Mouse (Mus musculus): ENCODE results near the gene Il27ra. TPM values are rescaled to one million over a fixed set of nuclear protein-coding genes. Genes with fewer than 3 reads are reported as not detected.

Il27ra gene
- polyA plus RNA-seq, 1 experiment, result 0.12 TPM

DNA sequence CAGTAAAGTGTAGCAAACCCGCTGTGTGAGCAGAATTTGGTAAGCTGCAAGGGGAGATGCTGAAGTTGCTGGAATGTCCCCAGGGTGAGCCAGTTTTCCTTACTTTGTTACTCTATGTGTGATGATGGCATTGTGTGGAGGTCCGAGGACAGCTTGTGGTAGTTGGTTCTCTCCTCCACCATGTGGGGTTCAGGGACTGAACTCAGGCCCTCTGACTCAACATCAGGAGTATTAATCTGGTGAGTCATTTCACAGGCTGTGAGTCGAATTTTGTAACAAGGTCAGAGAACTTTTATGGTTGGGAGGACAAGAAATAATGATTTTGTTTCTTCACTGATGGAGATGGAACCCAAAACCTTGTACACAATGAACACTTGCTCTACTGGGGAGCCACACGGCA lies 9.6 kb downstream of the Il27ra start:
- Histone ChIP-seq H3K27ac (ENCODE audit: control insufficient read depth, insufficient read depth, low read depth, low read length) (no peak overlapping the region), H3K4me3 (ENCODE audit: control insufficient read depth, low read depth, low read length) (no peak overlapping the region), H3K36me3 (ENCODE audit: control insufficient read depth, insufficient read depth, low read length) (no peaks in the 10 kb centered on the region), H3K27me3 (ENCODE audit: control insufficient read depth, insufficient read depth, low read length) (no peaks in the 10 kb centered on the region), H3K4me1 (ENCODE audit: control insufficient read depth, insufficient read depth, low read length) (no peaks in the 10 kb centered on the region)
- TF ChIP-seq CTCF (IDR thresholded peaks at IDR 0.05; ENCODE audit: control insufficient read depth, insufficient read depth, insufficient replicate concordance, low read depth, low read length) (no peak), POLR2A (IDR thresholded peaks at IDR 0.05; ENCODE audit: control insufficient read depth, low read depth, low read length) (no peak)

GRCm38 (mm10) chr8:84029272-84029671 lies 13.1 kb downstream of the Il27ra start:
- H3K27me3 ChIP-seq (ENCODE audit: control insufficient read depth, insufficient read depth, low read length), result peaks cover 4% of the 10 kb centered on the region; the same call in 1 of the 2 replicates
- no peak for TF ChIP-seq POLR2A (IDR thresholded peaks at IDR 0.05; ENCODE audit: control insufficient read depth, low read depth, low read length)
- no peak for TF ChIP-seq CTCF (IDR thresholded peaks at IDR 0.05; ENCODE audit: control insufficient read depth, insufficient read depth, insufficient replicate concordance, low read depth, low read length)
- H3K4me1 ChIP-seq (ENCODE audit: control insufficient read depth, insufficient read depth, low read length), result peaks cover 14% of the 10 kb centered on the region
- H3K36me3 ChIP-seq (ENCODE audit: control insufficient read depth, insufficient read depth, low read length), result no peaks in the 10 kb centered on the region
- no peak overlapping the region for H3K27ac ChIP-seq (ENCODE audit: control insufficient read depth, insufficient read depth, low read depth, low read length)
- H3K4me3 ChIP-seq (ENCODE audit: control insufficient read depth, low read depth, low read length), result no peak overlapping the region

DNA sequence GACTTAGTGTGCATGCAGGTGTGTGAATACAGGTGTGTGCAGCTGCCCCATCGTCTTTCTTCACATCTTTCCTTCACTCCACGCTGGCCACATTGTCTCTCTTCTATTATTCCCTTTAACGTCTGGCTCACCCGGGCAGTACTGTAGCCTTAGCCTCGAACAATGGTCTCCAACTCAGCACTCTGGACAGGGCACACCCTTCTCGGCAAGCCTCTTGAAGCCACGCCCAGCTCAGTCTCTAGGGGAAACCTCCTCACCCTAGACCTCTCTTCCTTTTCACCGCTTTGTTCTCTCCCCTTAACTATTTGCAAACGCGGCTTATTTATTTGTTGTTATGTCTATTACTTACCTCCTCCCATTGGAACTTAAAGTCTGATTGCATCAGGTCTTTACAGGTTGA lies 14.9 kb downstream of the Il27ra start:
- Histone ChIP-seq H3K36me3 (ENCODE audit: control insufficient read depth, insufficient read depth, low read length) (no peaks in the 10 kb centered on the region), H3K27me3 (ENCODE audit: control insufficient read depth, insufficient read depth, low read length) (peaks cover 4% of the 10 kb centered on the region; the same call in 1 of the 2 replicates), H3K4me3 (ENCODE audit: control insufficient read depth, low read depth, low read length) (no peak overlapping the region), H3K4me1 (ENCODE audit: control insufficient read depth, insufficient read depth, low read length) (peaks cover 15% of the 10 kb centered on the region), H3K27ac (ENCODE audit: control insufficient read depth, insufficient read depth, low read depth, low read length) (no peak overlapping the region)
- no peak for TF ChIP-seq POLR2A (IDR thresholded peaks at IDR 0.05; ENCODE audit: control insufficient read depth, low read depth, low read length)
- TF ChIP-seq CTCF (IDR thresholded peaks at IDR 0.05; ENCODE audit: control insufficient read depth, insufficient read depth, insufficient replicate concordance, low read depth, low read length), result no peak

DNA sequence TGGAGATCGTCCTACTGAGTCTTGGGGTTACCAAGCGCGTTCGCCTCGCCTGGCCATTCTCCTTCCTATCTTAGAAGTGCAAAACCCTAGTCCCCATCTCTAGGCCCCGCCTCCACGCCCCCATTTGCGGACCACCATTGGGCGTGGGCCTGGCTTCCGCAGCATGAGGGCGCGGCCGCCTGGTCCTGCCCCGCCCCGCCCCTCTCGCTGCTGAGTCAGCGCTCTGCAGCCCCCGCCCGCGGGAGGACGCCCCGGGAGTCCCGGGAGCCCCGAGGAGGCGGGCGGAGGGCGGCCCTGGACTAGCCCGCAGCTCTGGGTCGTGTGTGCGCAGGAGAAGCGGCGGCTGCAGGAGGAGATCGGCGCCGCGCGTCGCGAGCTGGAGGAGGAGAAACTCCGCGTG lies 16.5 kb downstream of the Il27ra start:
- TF ChIP-seq CTCF (IDR thresholded peaks at IDR 0.05; ENCODE audit: control insufficient read depth, insufficient read depth, insufficient replicate concordance, low read depth, low read length), result no peak
- TF ChIP-seq POLR2A (IDR thresholded peaks at IDR 0.05; ENCODE audit: control insufficient read depth, low read depth, low read length), result no peak
- H3K27ac ChIP-seq (ENCODE audit: control insufficient read depth, insufficient read depth, low read depth, low read length), result no peak overlapping the region
- peaks cover 18% of the 10 kb centered on the region for H3K4me1 ChIP-seq (ENCODE audit: control insufficient read depth, insufficient read depth, low read length)
- peak overlapping the region; percentile 54 for H3K4me3 ChIP-seq (ENCODE audit: control insufficient read depth, low read depth, low read length)
- no peaks in the 10 kb centered on the region for H3K36me3 ChIP-seq (ENCODE audit: control insufficient read depth, insufficient read depth, low read length)
- peaks cover 4% of the 10 kb centered on the region; the same call in 1 of the 2 replicates for H3K27me3 ChIP-seq (ENCODE audit: control insufficient read depth, insufficient read depth, low read length)

DNA sequence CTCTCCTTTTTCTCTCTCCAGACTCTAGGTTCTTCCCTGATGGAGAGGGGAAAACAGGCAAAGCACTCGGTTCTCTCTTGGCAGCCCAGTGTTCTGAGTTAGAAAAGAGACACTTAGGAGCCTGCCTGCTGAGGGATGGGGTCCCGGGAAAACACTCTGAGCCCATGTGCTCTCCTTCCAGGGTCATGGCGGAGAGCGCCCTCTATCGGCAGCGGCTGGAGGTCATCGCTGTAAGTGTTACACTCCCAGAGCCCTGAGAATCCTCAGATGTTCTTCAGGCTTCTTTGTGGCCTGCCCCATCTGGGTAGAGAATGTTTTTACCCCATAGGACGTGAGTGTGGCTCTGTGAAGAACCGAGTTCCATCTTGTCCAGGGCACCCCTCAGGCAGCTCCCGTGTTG lies 18.2 kb downstream of the Il27ra start:
- no peaks in the 10 kb centered on the region for H3K36me3 ChIP-seq (ENCODE audit: control insufficient read depth, insufficient read depth, low read length)
- H3K27me3 ChIP-seq (ENCODE audit: control insufficient read depth, insufficient read depth, low read length), result peaks cover 4% of the 10 kb centered on the region; the same call in 1 of the 2 replicates
- peaks cover 19% of the 10 kb centered on the region for H3K4me1 ChIP-seq (ENCODE audit: control insufficient read depth, insufficient read depth, low read length)
- no peak overlapping the region for H3K27ac ChIP-seq (ENCODE audit: control insufficient read depth, insufficient read depth, low read depth, low read length)
- H3K4me3 ChIP-seq (ENCODE audit: control insufficient read depth, low read depth, low read length), result no peak overlapping the region
- TF ChIP-seq POLR2A (IDR thresholded peaks at IDR 0.05; ENCODE audit: control insufficient read depth, low read depth, low read length), result no peak
- TF ChIP-seq CTCF (IDR thresholded peaks at IDR 0.05; ENCODE audit: control insufficient read depth, insufficient read depth, insufficient replicate concordance, low read depth, low read length), result peak; percentile 96

GRCm38 (mm10) chr8:84023631-84024030 lies 18.8 kb downstream of the Il27ra start:
- peaks cover 4% of the 10 kb centered on the region; the same call in 1 of the 2 replicates for H3K27me3 ChIP-seq (ENCODE audit: control insufficient read depth, insufficient read depth, low read length)
- H3K36me3 ChIP-seq (ENCODE audit: control insufficient read depth, insufficient read depth, low read length), result no peaks in the 10 kb centered on the region
- peaks cover 19% of the 10 kb centered on the region for H3K4me1 ChIP-seq (ENCODE audit: control insufficient read depth, insufficient read depth, low read length)
- no peak overlapping the region for H3K4me3 ChIP-seq (ENCODE audit: control insufficient read depth, low read depth, low read length)
- H3K27ac ChIP-seq (ENCODE audit: control insufficient read depth, insufficient read depth, low read depth, low read length), result no peak overlapping the region
- no peak for TF ChIP-seq CTCF (IDR thresholded peaks at IDR 0.05; ENCODE audit: control insufficient read depth, insufficient read depth, insufficient replicate concordance, low read depth, low read length)
- no peak for TF ChIP-seq POLR2A (IDR thresholded peaks at IDR 0.05; ENCODE audit: control insufficient read depth, low read depth, low read length)

GRCm38 (mm10) chr8:84023085-84023484 lies 19.3 kb downstream of the Il27ra start:
- no peaks in the 10 kb centered on the region for H3K36me3 ChIP-seq (ENCODE audit: control insufficient read depth, insufficient read depth, low read length)
- peaks cover 19% of the 10 kb centered on the region for H3K4me1 ChIP-seq (ENCODE audit: control insufficient read depth, insufficient read depth, low read length)
- H3K27me3 ChIP-seq (ENCODE audit: control insufficient read depth, insufficient read depth, low read length), result peaks cover 4% of the 10 kb centered on the region; the same call in 1 of the 2 replicates
- TF ChIP-seq CTCF (IDR thresholded peaks at IDR 0.05; ENCODE audit: control insufficient read depth, insufficient read depth, insufficient replicate concordance, low read depth, low read length), result no peak
- no peak for TF ChIP-seq POLR2A (IDR thresholded peaks at IDR 0.05; ENCODE audit: control insufficient read depth, low read depth, low read length)
- H3K4me3 ChIP-seq (ENCODE audit: control insufficient read depth, low read depth, low read length), result no peak overlapping the region
- no peak overlapping the region for H3K27ac ChIP-seq (ENCODE audit: control insufficient read depth, insufficient read depth, low read depth, low read length)

DNA sequence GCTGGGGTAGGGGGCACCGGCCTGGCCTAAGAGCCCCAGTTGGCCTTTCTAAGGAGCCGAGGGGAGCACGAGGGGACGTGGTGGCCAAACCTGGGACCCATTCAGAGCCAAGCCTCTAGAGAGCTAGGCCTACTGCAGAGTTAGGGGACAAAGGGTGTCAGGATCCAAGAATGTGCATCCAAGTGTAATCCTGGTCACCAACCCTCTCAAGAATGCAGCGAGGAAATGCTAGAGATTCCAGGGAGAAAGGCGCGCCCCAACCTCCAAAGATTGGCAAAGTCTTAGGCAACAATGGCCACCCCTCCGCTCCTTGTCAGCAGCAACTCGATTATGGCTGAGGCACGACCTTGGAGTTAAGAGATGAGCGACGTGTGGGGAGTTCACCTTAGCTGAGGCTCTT lies 20.8 kb downstream of the Il27ra start:
- H3K4me1 ChIP-seq (ENCODE audit: control insufficient read depth, insufficient read depth, low read length), result peaks cover 15% of the 10 kb centered on the region
- peaks cover 4% of the 10 kb centered on the region; the same call in 1 of the 2 replicates for H3K27me3 ChIP-seq (ENCODE audit: control insufficient read depth, insufficient read depth, low read length)
- TF ChIP-seq CTCF (IDR thresholded peaks at IDR 0.05; ENCODE audit: control insufficient read depth, insufficient read depth, insufficient replicate concordance, low read depth, low read length) (no peak), POLR2A (IDR thresholded peaks at IDR 0.05; ENCODE audit: control insufficient read depth, low read depth, low read length) (no peak)
- no peak overlapping the region for H3K4me3 ChIP-seq (ENCODE audit: control insufficient read depth, low read depth, low read length)
- no peak overlapping the region for H3K27ac ChIP-seq (ENCODE audit: control insufficient read depth, insufficient read depth, low read depth, low read length)
- no peaks in the 10 kb centered on the region for H3K36me3 ChIP-seq (ENCODE audit: control insufficient read depth, insufficient read depth, low read length)
